Mouse (Mus musculus): ENCODE data around the gene Msx2.

DNA sequence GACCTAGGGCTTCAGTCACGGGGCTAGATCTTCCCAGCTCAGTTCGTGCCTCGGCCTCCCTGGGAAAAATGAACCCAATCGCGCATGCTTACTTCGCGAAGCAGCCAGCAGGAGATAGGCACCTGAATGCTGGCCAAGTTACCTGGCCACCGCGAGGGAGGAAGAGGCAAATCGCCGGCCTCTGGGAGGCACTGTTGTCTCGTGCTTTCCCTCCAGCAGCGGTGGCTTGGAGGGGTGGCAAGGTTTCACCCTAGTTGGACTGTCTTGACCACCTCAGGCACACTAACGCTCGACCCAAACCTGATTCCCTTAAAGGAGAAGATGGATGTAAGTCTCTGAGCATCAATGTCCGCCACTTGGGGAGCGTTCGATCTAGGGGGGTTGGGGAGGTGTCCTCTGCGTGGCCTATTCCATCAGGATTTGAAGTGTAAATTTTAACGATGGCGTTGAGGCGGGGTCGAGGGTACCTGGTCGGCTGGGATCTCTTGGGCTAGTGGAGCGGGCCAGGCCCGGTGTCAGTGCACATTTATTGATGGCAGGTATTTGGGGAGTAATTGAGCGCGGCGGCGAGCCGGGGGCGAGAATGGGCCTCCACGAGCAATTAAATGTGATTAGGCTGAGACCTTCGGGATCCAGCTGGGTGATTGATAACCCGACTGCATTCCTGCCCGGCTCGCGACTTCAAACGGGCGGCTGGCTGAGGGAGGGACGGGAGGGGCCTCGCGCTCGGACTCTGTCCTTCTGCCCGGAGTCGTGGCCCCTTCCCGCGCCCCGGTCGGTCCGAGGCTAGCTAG lies 10.8 kb downstream of the Msx2 start:
- no peak for TF ChIP-seq CTCF (IDR thresholded peaks at IDR 0.05; ENCODE audit: extremely low read depth, insufficient read depth, insufficient read length, insufficient replicate concordance)
- no peak for TF ChIP-seq POLR2A (IDR thresholded peaks at IDR 0.05; ENCODE audit: low read depth, low read length)
